Mouse (Mus musculus): ENCODE measurements around the gene Zfp420.

DNA sequence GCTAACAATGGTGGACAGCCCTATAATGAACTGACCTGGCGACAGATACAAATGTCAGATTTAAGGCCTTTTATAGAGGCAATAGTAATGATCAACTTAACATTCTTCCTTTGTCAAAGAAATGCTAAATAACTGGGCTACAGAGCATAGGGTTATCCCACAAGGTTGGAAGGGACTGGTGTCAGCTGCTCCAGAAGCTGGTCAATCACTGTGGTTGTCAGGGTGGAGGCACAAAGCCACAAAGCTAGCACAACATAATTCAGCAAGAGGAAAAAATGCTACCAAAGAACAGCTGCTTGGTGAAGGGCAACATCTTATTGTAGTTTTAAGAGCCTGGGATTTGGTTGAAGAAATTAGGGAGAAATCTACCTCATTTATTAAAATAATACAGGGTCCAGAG is 47.5 kb upstream of the Zfp420 start:
- no peak for TF ChIP-seq CTCF (IDR thresholded peaks at IDR 0.05)
- TF ChIP-seq EP300 (IDR thresholded peaks at IDR 0.05): no peak
